Mouse (Mus musculus) gastrocnemius, adult 2 months (tissue): Measurements from ENCODE around the gene Gpr68. TPM values are rescaled to one million over a fixed set of nuclear protein-coding genes. Genes with fewer than 3 reads are reported as not detected.

Source experiments
- DNase-seq: peaks from one replicate; pipeline ENCODE4 v3.0.0; 2022
- H3K27ac ChIP-seq: fragments of 200-600 bp; 2 replicates; pipeline ENCODE4 v1.8.1; 2022; ENCODE audit warnings: mild to moderate bottlenecking
- H3K4me3 ChIP-seq: fragments of 200-600 bp; 2 replicates; pipeline ENCODE4 v1.8.1; 2022; ENCODE audit warnings: mild to moderate bottlenecking, moderate library complexity
- CTCF ChIP-seq: fragments of 200-600 bp; IDR thresholded peaks from 2 replicates; pipeline ENCODE4 v1.8.1; 2022; ENCODE audit warnings: antibody characterized with exemption, mild to moderate bottlenecking, moderate library complexity
- intact Hi-C: fragments of 180-260 bp; cut with DNase I; formaldehyde crosslinking; loops from one replicate; pipeline ENCODE4 v1.15.1; 2025
- long read RNA-seq, 2 experiments: library from polyadenylated mRNA; stranded (forward); transcript quantifications; one replicate each; pipeline ENCODE4 v2.0.0; 2021
- total RNA-seq, 2 experiments: library from RNA; stranded (reverse); gene quantifications; 2 replicates each; pipeline ENCODE4 v1.2.3; 2021

Gene Gpr68
- under 1 TPM in 1 of 2 experiments, not detected in 1; 0.14 TPM for total RNA-seq
- long read RNA-seq, experiment 1: 0 reads
- long read RNA-seq, experiment 2: 0 reads

DNA sequence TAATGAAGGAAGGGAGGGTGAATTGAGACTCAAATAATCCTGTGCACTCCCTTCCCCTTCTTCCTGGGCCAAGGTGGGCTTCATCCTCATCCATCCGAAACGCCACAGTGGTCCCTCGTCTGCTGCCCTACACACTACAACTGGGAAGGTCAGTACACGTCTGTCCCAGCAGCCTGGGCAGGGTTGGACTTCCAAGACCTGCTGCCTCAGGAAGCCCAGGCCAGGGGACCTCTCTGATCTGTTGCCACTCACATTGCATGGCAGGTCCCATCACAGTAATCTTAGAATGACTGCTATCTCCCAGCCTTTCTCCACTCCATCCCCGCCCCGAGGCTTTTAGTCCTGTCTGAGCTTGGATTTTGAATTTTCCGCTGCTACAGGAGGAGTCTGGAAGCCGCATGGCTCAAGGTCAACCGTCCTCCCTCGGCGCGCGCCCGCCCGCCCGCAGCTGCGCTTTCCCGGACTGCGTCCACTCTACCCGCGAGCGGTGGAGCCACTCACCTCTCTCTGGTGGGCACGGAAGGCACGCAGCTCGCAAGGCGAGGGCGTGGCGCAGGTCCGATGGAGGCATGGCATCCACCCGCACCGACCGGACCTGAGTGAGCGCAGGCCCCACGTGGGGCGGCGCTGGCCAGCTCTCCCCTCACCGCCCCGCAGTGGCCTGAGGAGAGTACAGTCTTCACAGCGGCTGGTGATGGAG lies at the start of gene Gpr68:
Gpr68 (minus strand) TSS at position 601 of the 700 bp plus-strand sequence.
- no peak for TF ChIP-seq CTCF
- DNase-seq: peak; percentile 39
- peak within 1 kb of the TSS; percentile 69 for H3K4me3 ChIP-seq
- no peak within 1 kb of the TSS for H3K27ac ChIP-seq
- intact Hi-C loops: no loop called here

DNA sequence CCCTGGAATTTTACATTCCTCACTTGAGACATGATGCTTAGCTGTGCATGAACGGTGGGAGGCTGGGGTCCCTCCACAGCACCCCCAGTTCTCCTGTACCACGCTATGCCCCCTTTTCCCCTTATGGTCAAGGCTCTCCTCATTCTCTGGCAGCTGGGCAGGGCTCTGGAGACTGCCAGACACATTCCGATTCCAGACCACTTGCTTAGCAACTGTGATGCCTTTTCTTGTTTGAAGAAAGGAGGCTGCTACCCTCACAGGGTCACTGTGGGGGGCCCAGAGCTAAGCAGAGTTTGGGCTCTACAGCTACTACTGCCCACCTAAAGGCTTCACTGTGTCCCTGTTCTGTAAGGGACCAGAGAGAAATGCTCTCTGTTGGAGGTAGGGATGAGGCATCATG lies 49.3 kb upstream of the Gpr68 start:
- DNase-seq: no peak
- TF ChIP-seq CTCF: no peak
- Histone ChIP-seq H3K4me3 (no peak overlapping the region), H3K27ac (peak overlapping the region; percentile 59)
- intact Hi-C loops: loop anchor here (1.0 kb wide), 1 partner anchor 72 kb away; the partner anchor contains the start of gene Ccdc88c

DNA sequence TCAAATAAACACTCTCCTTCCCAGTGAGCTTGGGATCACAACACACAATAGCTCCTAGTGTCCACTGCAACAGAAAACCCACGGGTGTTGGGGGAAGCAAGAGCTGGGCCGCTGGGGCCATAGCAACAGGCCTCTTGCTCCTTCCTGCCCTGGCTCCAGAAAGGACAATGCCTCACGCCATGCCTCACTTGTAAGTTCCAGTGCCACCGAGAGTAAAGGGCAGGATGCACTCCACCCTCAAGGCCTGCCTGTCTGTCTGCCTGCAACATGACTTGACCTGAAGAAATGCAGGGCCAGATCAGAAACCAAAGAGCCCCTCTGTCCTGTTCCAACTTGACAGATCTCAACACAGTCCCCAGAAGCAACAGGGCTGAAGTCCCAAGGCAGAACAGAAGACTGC lies 48.8 kb upstream of the Gpr68 start:
- no peak for TF ChIP-seq CTCF
- H3K27ac ChIP-seq: peak overlapping the region; percentile 59
- intact Hi-C loops: loop anchor here (1.0 kb wide), 1 partner anchor 72 kb away; the partner anchor contains the start of gene Ccdc88c
- no peak for DNase-seq
- no peak overlapping the region for H3K4me3 ChIP-seq

DNA sequence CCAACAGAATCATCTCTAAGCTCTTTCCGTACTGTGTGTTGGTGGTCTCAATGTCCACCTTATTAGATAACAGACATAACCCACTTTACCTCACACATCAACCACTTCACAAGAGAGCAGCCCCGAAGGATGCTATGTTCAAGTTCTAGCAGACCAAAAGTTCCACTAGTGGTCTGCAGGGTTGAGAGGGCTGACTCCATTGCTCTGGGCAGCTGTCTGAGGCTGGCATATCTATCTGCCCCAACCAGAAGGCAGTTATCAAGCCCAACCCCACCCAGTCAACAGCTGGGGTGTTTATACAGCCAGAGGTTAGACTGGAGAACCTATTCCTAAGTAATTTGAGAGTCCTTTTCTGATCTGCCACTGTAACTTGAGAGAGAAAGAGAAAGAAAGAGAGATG lies 48.0 kb upstream of the Gpr68 start:
- DNase-seq: no peak
- TF ChIP-seq CTCF: no peak
- Histone ChIP-seq H3K27ac (peak overlapping the region; percentile 59), H3K4me3 (no peak overlapping the region)
- intact Hi-C loops: no loop called here

DNA sequence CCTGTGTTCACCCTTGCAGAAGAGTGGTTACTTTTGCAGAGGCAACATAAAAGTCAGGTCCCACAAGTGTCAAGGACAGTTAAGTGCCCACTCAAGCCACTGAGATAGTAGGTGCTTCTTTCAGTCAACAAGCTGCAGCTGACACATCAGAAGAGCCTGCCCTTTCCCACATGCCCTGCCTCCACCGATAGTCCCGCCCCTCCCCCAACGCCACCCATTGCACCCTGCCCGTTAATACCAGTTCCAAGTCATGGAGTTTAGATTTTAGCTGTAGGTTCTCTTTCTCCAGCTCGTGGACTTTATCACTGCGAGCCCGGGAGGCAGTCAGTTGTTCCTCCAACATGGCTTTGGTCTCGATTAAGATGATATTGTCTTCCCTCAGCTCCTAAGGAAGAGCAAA lies 45.9 kb upstream of the Gpr68 start:
- intact Hi-C loops: no loop called here
- no peak for DNase-seq
- TF ChIP-seq CTCF: no peak
- Histone ChIP-seq H3K4me3 (no peak overlapping the region), H3K27ac (peak overlapping the region; percentile 77; the same call in 1 of the 2 replicates)

DNA sequence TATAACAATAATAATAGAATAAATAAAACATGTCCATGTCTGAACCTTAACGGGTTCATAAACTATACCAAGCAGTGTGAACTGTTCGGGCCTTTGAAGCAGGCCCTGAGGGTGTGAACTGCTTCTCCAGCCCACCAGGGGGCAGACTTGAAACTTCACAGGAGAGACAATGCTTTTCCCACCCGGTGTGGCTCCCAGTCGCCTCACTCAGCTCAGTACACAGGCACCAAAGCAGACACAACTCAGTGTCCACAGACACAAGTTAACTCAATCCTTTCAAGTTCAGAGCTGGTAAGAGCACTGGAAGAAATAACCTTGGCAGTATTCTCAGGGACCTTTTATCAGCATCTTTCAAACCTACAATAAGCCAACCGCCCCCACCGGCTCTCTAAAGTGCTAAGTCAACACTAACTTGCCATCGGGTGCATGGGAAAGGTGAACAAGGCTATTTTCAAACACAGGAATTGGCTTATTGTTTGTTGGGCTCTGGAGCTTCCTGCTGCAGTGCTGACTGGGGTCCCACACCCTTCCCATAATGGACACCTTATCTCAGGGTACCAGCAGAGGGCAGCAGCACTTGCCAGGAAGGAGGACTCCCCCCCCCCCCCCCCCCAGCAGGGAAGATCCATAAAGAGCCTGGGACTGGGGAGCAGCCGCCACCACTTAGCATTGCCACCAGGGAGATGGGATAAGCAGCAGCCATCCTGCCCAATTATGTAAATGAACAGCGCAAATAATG lies 44.4 kb upstream of the Gpr68 start:
- peak overlapping the region; percentile 77 for H3K27ac ChIP-seq
- H3K4me3 ChIP-seq: peak overlapping the region; percentile 45
- peak; percentile 85 for TF ChIP-seq CTCF
- DNase-seq: peak; percentile 84
- intact Hi-C loops: loop anchor here (1.0 kb wide), 1 partner anchor 77 kb away; the partner anchor contains the start of gene Ccdc88c

DNA sequence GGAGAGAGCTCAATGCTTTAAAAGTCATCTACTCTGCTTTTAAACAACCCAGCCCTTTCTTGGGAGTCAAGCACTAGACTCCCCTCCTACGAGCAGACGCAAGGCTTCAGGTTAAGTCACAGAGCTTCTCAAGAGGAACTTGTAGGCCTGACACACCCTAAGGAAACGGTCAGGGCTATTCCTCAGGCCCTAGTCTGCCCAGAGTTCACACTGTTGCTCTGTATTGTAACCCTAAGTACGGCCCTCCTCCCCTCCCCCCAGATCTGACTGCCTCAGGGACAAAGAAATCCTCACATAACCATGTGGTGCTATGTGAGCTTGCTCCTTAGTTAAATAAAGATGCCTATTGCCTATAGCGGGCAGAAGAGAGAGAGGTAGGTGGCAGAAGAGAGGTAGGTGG lies 41.1 kb upstream of the Gpr68 start:
- no peak for TF ChIP-seq CTCF

DNA sequence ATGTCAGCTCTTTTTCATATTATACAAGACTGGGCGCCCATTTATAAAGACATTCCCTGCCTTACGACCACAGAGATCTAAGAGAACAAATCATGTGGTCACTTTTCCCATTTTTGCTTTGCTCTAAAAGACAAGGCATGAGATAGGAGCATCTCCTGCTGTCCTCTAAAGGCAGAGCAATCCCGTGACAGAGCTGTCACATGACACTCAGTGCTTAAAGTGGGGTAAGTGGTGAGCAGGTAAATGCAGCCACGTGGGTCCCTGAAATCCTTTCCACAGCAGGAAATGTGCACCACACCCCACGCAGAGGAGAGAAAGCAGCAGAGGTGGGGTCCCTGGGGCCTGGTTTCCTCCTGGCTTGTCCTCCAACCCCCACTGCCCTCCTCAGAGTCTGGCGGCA lies 40.0 kb upstream of the Gpr68 start:
- no peak overlapping the region for H3K4me3 ChIP-seq
- DNase-seq: no peak
- H3K27ac ChIP-seq: peak overlapping the region; percentile 56
- TF ChIP-seq CTCF: no peak
- intact Hi-C loops: no loop called here

More for the DNA sequence above, 41.1 kb upstream of the Gpr68 start:
- H3K4me3 ChIP-seq: no peak overlapping the region
- no peak for DNase-seq
- intact Hi-C loops: no loop called here
- H3K27ac ChIP-seq: peak overlapping the region; percentile 56

DNA sequence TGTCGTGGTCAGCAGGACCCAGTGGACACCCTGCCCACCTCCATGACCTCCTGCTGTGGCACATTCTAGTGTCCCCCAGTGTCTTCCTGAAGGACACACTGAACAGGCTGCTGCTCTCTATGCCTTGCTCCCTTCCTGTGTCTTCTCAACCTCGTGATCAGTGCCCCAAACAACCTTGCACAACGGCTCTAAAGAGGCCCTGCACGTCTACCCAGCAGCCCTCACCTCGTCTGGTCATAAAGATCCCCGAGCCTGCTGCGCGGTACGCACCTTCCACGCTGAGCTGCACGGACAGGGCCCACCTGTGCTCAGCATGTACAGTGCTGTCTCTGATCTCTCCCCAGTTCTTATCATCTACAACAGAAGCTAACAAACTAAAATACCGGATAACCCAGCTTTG lies 38.0 kb upstream of the Gpr68 start:
- no peak for TF ChIP-seq CTCF
- DNase-seq: no peak
- intact Hi-C loops: no loop called here
- H3K4me3 ChIP-seq: no peak overlapping the region
- no peak overlapping the region for H3K27ac ChIP-seq

DNA sequence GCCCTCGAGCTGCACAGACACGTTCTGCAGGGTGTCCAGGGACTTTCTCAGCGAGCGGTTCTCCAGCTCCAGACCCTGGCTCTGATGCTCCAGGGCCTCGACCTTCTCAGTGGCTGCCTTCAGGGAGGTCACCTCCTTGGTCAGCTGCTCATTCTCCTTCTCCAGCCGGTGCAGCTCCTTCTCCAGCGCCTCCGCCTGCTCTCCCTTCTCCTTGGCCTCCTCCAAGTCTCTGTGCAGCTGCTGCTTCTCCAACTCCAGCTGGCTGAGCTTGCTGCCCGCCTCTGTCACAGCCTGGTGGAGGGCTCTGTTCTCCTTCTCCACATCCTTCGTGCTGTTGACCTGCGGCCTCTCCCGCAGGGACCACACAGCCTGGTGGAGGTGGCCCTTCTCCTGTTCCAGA lies 37.5 kb upstream of the Gpr68 start:
- no peak for TF ChIP-seq CTCF

DNA sequence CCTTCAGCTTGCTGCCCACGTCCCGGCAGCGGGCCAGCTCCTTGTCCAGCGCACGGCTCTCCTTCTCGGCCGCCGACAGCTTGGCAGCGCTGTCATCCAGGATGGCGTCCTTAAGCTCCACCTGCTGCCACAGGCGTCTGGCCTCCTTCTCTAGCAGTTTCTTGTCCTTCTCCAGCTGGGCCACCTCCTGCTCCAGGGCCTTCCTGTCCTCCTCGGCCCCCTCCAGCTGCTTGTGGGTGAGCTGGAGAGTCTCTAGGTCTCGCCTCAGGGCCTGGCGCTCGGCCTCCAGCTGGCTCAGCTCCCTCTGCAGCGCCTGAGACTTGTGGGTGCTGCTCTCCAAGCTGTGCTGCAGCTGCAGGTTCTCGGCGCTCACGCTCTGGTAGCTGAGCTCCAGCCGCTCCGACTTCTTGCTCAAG lies 36.9 kb upstream of the Gpr68 start:
- peak overlapping the region; percentile 63 for H3K27ac ChIP-seq
- intact Hi-C loops: no loop called here
- TF ChIP-seq CTCF: no peak
- H3K4me3 ChIP-seq: no peak overlapping the region
- DNase-seq: peak; percentile 72

More for the DNA sequence above, 37.5 kb upstream of the Gpr68 start:
- DNase-seq: no peak
- intact Hi-C loops: no loop called here
- Histone ChIP-seq H3K4me3 (no peak overlapping the region), H3K27ac (peak overlapping the region; percentile 63; the same call in 1 of the 2 replicates)

DNA sequence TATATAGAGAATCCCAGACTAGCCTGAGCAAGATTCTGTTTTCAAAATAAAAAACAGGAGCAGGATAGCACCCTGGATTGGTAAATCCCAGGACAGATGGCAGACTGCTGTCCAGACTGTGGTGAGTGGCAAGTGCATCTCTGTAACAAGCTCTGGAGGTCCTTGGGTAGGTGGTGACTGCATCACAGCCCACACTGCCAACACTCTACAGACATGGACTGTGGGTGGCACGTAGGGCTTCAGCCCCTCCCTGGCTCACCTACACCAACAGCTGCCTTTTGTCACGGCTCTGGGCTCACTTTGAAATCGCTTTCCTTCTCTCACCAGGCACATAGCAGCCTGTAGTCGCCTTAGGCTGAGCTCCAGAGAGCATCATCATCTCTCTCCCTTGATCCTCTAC lies 35.1 kb upstream of the Gpr68 start:
- intact Hi-C loops: no loop called here
- no peak overlapping the region for H3K27ac ChIP-seq
- no peak for DNase-seq
- H3K4me3 ChIP-seq: no peak overlapping the region
- no peak for TF ChIP-seq CTCF

DNA sequence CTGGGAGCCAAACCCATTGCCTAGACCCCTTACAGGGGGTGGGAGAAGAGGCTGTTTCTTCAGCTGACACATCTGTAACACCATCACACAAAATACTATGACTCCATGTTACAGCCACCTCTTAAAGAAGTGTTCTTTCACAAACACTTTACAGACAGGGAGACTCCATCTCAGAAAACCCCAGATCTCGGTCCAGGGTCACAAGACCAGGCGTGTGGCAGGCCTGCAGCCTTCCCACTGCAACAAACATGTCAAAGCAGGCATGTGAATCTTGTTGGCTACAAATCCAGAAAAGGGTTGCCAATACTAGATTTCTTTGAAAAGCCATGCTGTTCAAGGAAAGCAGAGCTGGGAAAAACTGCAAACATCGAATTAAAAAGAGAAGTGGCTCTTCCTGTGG lies 33.4 kb upstream of the Gpr68 start:
- H3K27ac ChIP-seq: peak overlapping the region; percentile 2; the same call in 1 of the 2 replicates
- no peak for TF ChIP-seq CTCF
- DNase-seq: no peak
- intact Hi-C loops: no loop called here
- no peak overlapping the region for H3K4me3 ChIP-seq
